Mouse (Mus musculus): ENCODE measurements around the gene Focad. TPM values are rescaled to one million over a fixed set of nuclear protein-coding genes. Genes with fewer than 3 reads are reported as not detected.
A peak's percentile ranks its signal among the peaks of the same experiment; 100 is the strongest.

Gene Focad
- polyA plus RNA-seq (2012; rRNA removed): 6.8 TPM in 2 replicates

DNA sequence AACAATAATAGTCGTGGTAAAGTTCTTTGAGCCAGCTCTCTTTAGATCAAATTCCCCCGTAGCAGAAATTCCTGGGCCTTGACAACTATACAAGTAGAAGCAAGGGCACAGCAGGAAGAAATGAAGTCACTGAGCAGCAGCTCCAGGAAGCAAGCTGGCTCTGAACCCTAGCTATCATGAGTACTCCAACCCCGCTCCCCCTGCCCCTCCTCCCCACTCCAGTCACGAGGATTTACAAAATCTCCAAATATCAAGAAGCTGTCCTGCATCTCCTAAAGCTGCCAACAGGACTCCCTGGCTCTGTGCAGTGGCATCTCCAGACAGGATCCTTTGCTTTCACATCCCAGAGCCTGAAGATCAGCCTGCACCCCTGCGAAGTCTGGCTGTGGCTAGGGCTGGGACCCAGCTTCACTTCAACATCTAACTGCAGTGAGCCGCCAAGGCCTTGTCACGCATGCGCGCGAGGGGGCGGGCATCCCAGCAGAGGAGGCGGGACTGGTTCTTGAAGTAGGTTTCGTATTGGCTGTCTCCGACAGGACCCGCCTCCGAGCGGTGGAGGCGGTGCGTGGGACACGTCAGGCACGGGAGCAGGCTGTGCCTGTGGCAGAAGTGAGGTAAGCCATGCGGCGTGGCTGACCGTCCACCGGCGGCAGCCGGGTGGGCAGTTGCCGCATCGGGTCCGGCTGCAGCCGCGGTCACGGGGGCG lies at the start of gene Focad:
Focad (plus strand) TSS at position 568 of the 706 bp plus-strand sequence.
- peak within 1 kb of the TSS; percentile 87 for H3K4me3 ChIP-seq (ENCODE audit: insufficient read depth, low read depth, low read length)
- WGBS: under 1% methylated on average over 34 of the region's 34 CpGs

DNA sequence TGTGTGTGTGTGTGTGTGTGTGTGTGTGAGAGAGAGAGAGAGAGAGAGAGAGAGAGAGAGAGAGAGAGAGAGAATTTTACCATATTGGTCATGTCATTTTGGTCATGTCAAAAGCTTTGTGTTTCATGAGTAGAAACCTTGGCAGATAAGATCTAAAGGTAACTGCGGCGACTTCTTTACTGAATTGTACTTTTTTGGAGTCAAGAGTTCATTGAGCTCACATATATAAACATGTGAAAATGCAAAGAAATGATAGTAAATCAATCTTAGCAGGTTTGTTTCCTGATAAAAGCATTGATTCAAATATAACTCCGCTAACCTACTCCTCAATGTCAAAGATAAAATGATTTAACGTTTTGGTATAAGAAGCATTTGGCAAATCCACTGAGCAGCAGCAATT lies 49.3 kb upstream of the Focad start:
- WGBS: 73% methylated on average over 4 of the region's 4 CpGs
- Histone ChIP-seq H3K27me3 (replicated peaks; ENCODE audit: control insufficient read depth, insufficient read depth, low read length) (no peaks in the 10 kb centered on the region), H3K4me1 (ENCODE audit: control insufficient read depth, insufficient read depth, low read length) (no peaks in the 10 kb centered on the region), H3K27ac (ENCODE audit: insufficient read depth, low read depth, low read length) (no peak overlapping the region), H3K4me3 (ENCODE audit: insufficient read depth, low read depth, low read length) (no peak overlapping the region), H3K36me3 (ENCODE audit: control insufficient read depth, insufficient read depth, low read length) (no peaks in the 10 kb centered on the region)
- DNase-seq: no peak
- TF ChIP-seq CTCF (conservative IDR thresholded peaks at IDR 0.05; ENCODE audit: insufficient read depth, insufficient read length, low read depth, low read length): no peak

More for the DNA sequence above, at the start of gene Focad:
- Histone ChIP-seq H3K27ac (ENCODE audit: insufficient read depth, low read depth, low read length) (no peak within 1 kb of the TSS), H3K36me3 (ENCODE audit: control insufficient read depth, insufficient read depth, low read length) (no peaks in the 10 kb centered on the region), H3K4me1 (ENCODE audit: control insufficient read depth, insufficient read depth, low read length) (no peaks in the 10 kb centered on the region), H3K27me3 (replicated peaks; ENCODE audit: control insufficient read depth, insufficient read depth, low read length) (no peaks in the 10 kb centered on the region)
- DNase-seq: peak; percentile 99
- peak; percentile 91 for TF ChIP-seq POLR2A (IDR thresholded peaks at IDR 0.05; ENCODE audit: low read depth, low read length)
- no peak for TF ChIP-seq CTCF (conservative IDR thresholded peaks at IDR 0.05; ENCODE audit: insufficient read depth, insufficient read length, low read depth, low read length)

DNA sequence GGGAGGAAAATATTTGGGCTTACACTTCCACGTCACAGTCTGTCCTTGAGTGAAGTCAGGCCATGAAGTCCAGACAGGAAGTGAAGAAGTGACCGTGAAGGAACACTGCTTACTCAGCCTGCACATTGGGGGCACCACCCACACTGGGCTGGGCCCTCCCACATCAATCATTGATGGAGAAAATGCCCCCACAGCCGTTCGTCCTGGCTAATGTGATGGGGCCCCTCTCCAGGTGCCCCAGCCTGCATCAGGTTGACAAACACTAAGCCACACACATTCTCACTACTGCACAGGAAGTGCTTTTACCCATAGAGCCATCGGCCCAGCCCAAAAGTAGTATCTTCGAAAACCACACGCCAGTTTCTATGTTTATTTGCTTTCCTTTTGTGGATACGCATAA lies 48.1 kb upstream of the Focad start:
- no peak for DNase-seq
- 54% methylated on average over 8 of the region's 8 CpGs for WGBS
- no peak overlapping the region for H3K27ac ChIP-seq (ENCODE audit: insufficient read depth, low read depth, low read length)
- H3K27me3 ChIP-seq (replicated peaks; ENCODE audit: control insufficient read depth, insufficient read depth, low read length): no peaks in the 10 kb centered on the region
- H3K36me3 ChIP-seq (ENCODE audit: control insufficient read depth, insufficient read depth, low read length): no peaks in the 10 kb centered on the region
- H3K4me3 ChIP-seq (ENCODE audit: insufficient read depth, low read depth, low read length): no peak overlapping the region
- no peaks in the 10 kb centered on the region for H3K4me1 ChIP-seq (ENCODE audit: control insufficient read depth, insufficient read depth, low read length)
- TF ChIP-seq POLR2A (IDR thresholded peaks at IDR 0.05; ENCODE audit: low read depth, low read length) (no peak), CTCF (conservative IDR thresholded peaks at IDR 0.05; ENCODE audit: insufficient read depth, insufficient read length, low read depth, low read length) (no peak)

DNA sequence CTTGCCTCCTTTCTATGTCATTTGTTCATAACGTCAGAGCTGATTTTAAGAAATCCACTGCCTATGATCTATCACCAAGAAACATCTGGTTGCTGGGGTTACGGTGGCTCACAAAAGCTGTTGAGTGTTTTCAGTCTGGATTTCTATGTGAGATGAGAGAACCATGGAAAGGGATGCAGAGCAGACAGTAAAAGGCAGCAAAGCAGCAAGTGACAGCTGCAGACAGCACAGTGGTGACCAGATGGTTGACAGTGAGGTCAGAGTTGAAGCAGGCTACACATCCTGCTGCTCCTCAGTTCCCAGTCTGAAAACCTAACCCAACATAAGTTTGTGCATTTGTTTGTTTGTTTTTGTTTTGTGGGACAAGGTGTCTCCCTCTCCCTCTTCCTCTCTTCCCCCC lies 19.0 kb upstream of the Focad start:
- Histone ChIP-seq H3K27me3 (replicated peaks; ENCODE audit: control insufficient read depth, insufficient read depth, low read length) (no peaks in the 10 kb centered on the region), H3K4me3 (ENCODE audit: insufficient read depth, low read depth, low read length) (no peak overlapping the region), H3K4me1 (ENCODE audit: control insufficient read depth, insufficient read depth, low read length) (no peaks in the 10 kb centered on the region), H3K36me3 (ENCODE audit: control insufficient read depth, insufficient read depth, low read length) (no peaks in the 10 kb centered on the region), H3K27ac (ENCODE audit: insufficient read depth, low read depth, low read length) (no peak overlapping the region)
- no peak for TF ChIP-seq CTCF (conservative IDR thresholded peaks at IDR 0.05; ENCODE audit: insufficient read depth, insufficient read length, low read depth, low read length)
- TF ChIP-seq POLR2A (IDR thresholded peaks at IDR 0.05; ENCODE audit: low read depth, low read length): no peak
- DNase-seq: no peak
- 73% methylated on average over 2 of the region's 2 CpGs for whole genome bisulfite sequencing

DNA sequence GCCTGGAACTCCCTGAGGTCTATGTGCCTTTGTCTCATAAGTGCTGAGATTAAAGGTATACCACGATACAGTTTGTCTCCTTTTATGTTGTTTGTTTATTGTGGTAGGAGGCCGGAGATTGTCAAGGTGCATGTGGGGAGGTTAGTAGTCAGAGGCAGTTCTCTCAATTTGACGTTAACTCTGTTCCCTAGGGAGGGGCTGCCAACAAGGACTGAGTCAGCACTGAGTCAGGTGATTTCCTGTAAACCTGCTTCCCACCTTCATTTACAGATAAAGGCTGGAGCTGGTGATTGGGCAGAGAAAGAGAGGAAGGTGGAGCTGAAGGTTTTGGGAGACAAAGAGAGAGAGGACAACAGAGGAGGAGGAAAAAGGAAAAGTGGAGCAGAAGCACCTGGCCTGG lies 15.4 kb upstream of the Focad start:
- Histone ChIP-seq H3K4me3 (ENCODE audit: insufficient read depth, low read depth, low read length) (no peak overlapping the region), H3K36me3 (ENCODE audit: control insufficient read depth, insufficient read depth, low read length) (no peaks in the 10 kb centered on the region), H3K4me1 (ENCODE audit: control insufficient read depth, insufficient read depth, low read length) (no peaks in the 10 kb centered on the region), H3K27ac (ENCODE audit: insufficient read depth, low read depth, low read length) (no peak overlapping the region), H3K27me3 (replicated peaks; ENCODE audit: control insufficient read depth, insufficient read depth, low read length) (no peaks in the 10 kb centered on the region)
- TF ChIP-seq POLR2A (IDR thresholded peaks at IDR 0.05; ENCODE audit: low read depth, low read length) (no peak), CTCF (conservative IDR thresholded peaks at IDR 0.05; ENCODE audit: insufficient read depth, insufficient read length, low read depth, low read length) (no peak)
- DNase-seq: no peak
- WGBS: 72% methylated on average over 3 of the region's 3 CpGs

DNA sequence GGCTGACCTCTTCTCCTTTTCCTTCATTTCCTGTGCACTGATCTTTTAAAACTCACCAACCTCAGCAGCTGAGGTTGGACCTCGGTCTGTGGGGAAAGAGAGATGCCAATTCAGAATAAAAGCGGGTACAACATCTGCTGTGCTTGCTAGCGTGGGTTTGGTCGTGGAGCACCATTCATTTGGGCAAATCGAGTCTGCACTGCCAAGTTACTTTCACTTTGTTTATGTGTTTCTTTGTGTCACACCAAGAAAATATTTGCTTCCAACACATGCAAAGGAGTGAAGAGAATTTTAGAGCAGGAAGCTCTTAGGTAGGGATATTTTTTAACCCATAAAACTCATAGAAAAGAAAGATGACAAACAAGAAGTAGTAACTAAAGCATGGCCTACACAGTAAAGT lies 13.0 kb upstream of the Focad start:
- H3K4me3 ChIP-seq (ENCODE audit: insufficient read depth, low read depth, low read length): no peak overlapping the region
- WGBS: 62% methylated on average over 5 of the region's 5 CpGs
- H3K27me3 ChIP-seq (replicated peaks; ENCODE audit: control insufficient read depth, insufficient read depth, low read length): no peaks in the 10 kb centered on the region
- no peak overlapping the region for H3K27ac ChIP-seq (ENCODE audit: insufficient read depth, low read depth, low read length)
- H3K36me3 ChIP-seq (ENCODE audit: control insufficient read depth, insufficient read depth, low read length): no peaks in the 10 kb centered on the region
- no peaks in the 10 kb centered on the region for H3K4me1 ChIP-seq (ENCODE audit: control insufficient read depth, insufficient read depth, low read length)
- DNase-seq: no peak
- TF ChIP-seq CTCF (conservative IDR thresholded peaks at IDR 0.05; ENCODE audit: insufficient read depth, insufficient read length, low read depth, low read length): no peak
- no peak for TF ChIP-seq POLR2A (IDR thresholded peaks at IDR 0.05; ENCODE audit: low read depth, low read length)

DNA sequence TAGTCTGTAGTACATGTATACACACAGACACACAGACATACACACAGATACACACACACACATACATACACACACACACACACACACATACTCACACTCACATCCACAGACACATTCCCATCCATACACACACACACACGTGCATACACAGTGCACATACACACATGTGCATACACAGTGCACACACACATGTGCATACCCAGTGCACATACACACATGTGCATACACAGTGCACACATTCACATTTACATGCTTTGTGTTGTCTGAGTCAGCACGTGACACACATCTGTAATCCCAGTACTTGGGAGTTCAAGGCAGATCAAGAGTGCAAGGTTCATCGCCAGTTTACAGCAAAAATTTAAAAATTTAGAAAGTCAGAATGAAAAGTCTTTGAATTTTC lies 12.5 kb upstream of the Focad start:
- Histone ChIP-seq H3K27ac (ENCODE audit: insufficient read depth, low read depth, low read length) (no peak overlapping the region), H3K27me3 (replicated peaks; ENCODE audit: control insufficient read depth, insufficient read depth, low read length) (no peaks in the 10 kb centered on the region), H3K4me3 (ENCODE audit: insufficient read depth, low read depth, low read length) (no peak overlapping the region), H3K4me1 (ENCODE audit: control insufficient read depth, insufficient read depth, low read length) (no peaks in the 10 kb centered on the region), H3K36me3 (ENCODE audit: control insufficient read depth, insufficient read depth, low read length) (no peaks in the 10 kb centered on the region)
- 96% methylated on average over 3 of the region's 3 CpGs for WGBS
- TF ChIP-seq CTCF (conservative IDR thresholded peaks at IDR 0.05; ENCODE audit: insufficient read depth, insufficient read length, low read depth, low read length): no peak
- no peak for TF ChIP-seq POLR2A (IDR thresholded peaks at IDR 0.05; ENCODE audit: low read depth, low read length)
- DNase-seq: no peak

Data from kidney, adult 2 months (tissue).